Mouse (Mus musculus) T-cell, adult 2 months (primary cell): Measurements from ENCODE around the gene Pogz.

Experiments
- DNase-seq: peaks from one replicate; pipeline ENCODE4 v3.0.0; 2022; ENCODE audit warnings: low spot score

Gene Pogz

GRCm38 (mm10) chr3:94837183-94837890, at the start of gene Pogz:
Gene Pogz (plus strand): TSS chr3:94837567.
- DNase-seq, result peak; percentile 93

- DNase-seq, result no peak
Observed at GRCm38 (mm10) chr3:94789071-94789470, 48.3 kb upstream of the Pogz start.

- no peak for DNase-seq
Observed at GRCm38 (mm10) chr3:94789516-94789915, 47.9 kb upstream of the Pogz start.

- DNase-seq, result no peak
Observed at GRCm38 (mm10) chr3:94792258-94792657, 45.1 kb upstream of the Pogz start.

GRCm38 (mm10) chr3:94793672-94794071, 43.7 kb upstream of the Pogz start:
- DNase-seq, result no peak

- no peak for DNase-seq
Observed at GRCm38 (mm10) chr3:94794359-94794758, 43.0 kb upstream of the Pogz start.

GRCm38 (mm10) chr3:94795596-94796140, 41.7 kb upstream of the Pogz start:
- DNase-seq, result no peak

- DNase-seq, result no peak
Observed at GRCm38 (mm10) chr3:94796181-94796580, 41.2 kb upstream of the Pogz start.

GRCm38 (mm10) chr3:94804146-94804545, 33.2 kb upstream of the Pogz start:
- DNase-seq, result no peak

GRCm38 (mm10) chr3:94804976-94805375, 32.4 kb upstream of the Pogz start:
- no peak for DNase-seq

- DNase-seq, result no peak
Observed at GRCm38 (mm10) chr3:94808296-94808695, 29.1 kb upstream of the Pogz start.

- DNase-seq, result peak; percentile 25
Observed at GRCm38 (mm10) chr3:94811628-94812027, 25.7 kb upstream of the Pogz start.

- no peak for DNase-seq
Observed at GRCm38 (mm10) chr3:94813651-94814050, 23.7 kb upstream of the Pogz start.

- no peak for DNase-seq
Observed at GRCm38 (mm10) chr3:94814063-94814462, 23.3 kb upstream of the Pogz start.

GRCm38 (mm10) chr3:94814663-94815062, 22.7 kb upstream of the Pogz start:
- DNase-seq, result no peak

GRCm38 (mm10) chr3:94815603-94816002, 21.8 kb upstream of the Pogz start:
- no peak for DNase-seq

GRCm38 (mm10) chr3:94817731-94818130, 19.6 kb upstream of the Pogz start:
- no peak for DNase-seq

- no peak for DNase-seq
Observed at GRCm38 (mm10) chr3:94819452-94820425, 17.6 kb upstream of the Pogz start.

- no peak for DNase-seq
Observed at GRCm38 (mm10) chr3:94821008-94821638, 16.2 kb upstream of the Pogz start.

GRCm38 (mm10) chr3:94822082-94822481, 15.3 kb upstream of the Pogz start:
- no peak for DNase-seq

GRCm38 (mm10) chr3:94824110-94824509, 13.3 kb upstream of the Pogz start:
- no peak for DNase-seq

- no peak for DNase-seq
Observed at GRCm38 (mm10) chr3:94832100-94832499, 5.3 kb upstream of the Pogz start.
